ENCODE assay signal across 15 mouse cellular contexts in genomic region chr14:31087433-31087832, GRCm38 (mm10). TPM values are rescaled to one million over a fixed set of nuclear protein-coding genes. Genes with fewer than 3 reads are reported as not detected.
DNase-seq lines count a peak whose midpoint lies in the region; ATAC-seq and TF ChIP-seq lines count a peak whose summit lies in the region.
"Had no signal": no experiment of that assay in that cellular context is flagged by ENCODE, and none has a peak within 500 bp of the region (broad histone marks: within the 10 kb centered on the region; RNA-seq: fewer than 3 reads in every experiment).

No protein-coding gene starts in this region.

- intact Hi-C loops in gastrocnemius, adult 2 months (cut with DNase I): loop anchor here (2.0 kb wide), 1 partner anchor 41 kb away; the partner anchor contains the start of gene Smim4
- intact Hi-C loops in gastrocnemius, postnatal 14 days (cut with DNase I; ENCODE audit: low total_unique reads): no loop called here

- no peaks in the 10 kb centered on the region for H3K9me3 ChIP-seq in kidney, postnatal 0 days (replicated peaks; ENCODE audit: low read length)
- H3K9me3 ChIP-seq: heart, embryonic 12.5 days; limb, embryonic 12.5 days had no signal

- peaks cover 51% of the 10 kb centered on the region for H3K36me3 ChIP-seq in kidney, postnatal 0 days (ENCODE audit: insufficient read depth, low read length)

- 80% methylated on average over 6 of the region's 6 CpGs for WGBS in kidney, postnatal 0 days

- no peak for DNase-seq in gastrocnemius, adult 2 months
- no peak for DNase-seq in gastrocnemius, postnatal 14 days
- peak; percentile 9 to 21 for DNase-seq in lung, adult 18-20 months
- no peak for DNase-seq in lung, postnatal 25 days (ENCODE audit: low spot score)
- DNase-seq in kidney, postnatal 0 days (ENCODE audit: low spot score): no peak
- DNase-seq in lung, postnatal 36 days: peak; percentile 44
- DNase-seq in spleen, postnatal 36 days (ENCODE audit: low spot score in 2 of 2): no peak
- no peak for DNase-seq in frontal cortex, postnatal 14 days (ENCODE audit: low spot score in 2 of 2)
- DNase-seq: adrenal gland, postnatal 14 days; layer of hippocampus, adult 9-11 months had no signal

- TF ChIP-seq CTCF in gastrocnemius, adult 2 months (IDR thresholded peaks at IDR 0.05): peak; percentile 21; the same call in 1 of the 2 replicates
- peak; percentile 40; the same call in 1 of the 2 replicates for TF ChIP-seq CTCF in kidney, postnatal 0 days (IDR thresholded peaks at IDR 0.05; ENCODE audit: low read depth)

- ATAC-seq in kidney, postnatal 0 days (replicated peaks; ENCODE audit: low FRiP score, low read depth): no peak

- no peak overlapping the region for H3K4me3 ChIP-seq in gastrocnemius, adult 2 months
- H3K4me3 ChIP-seq in kidney, postnatal 0 days (replicated peaks; ENCODE audit: low read depth, low read length): no peak overlapping the region
- H3K4me3 ChIP-seq: erythroblast, embryonic 14.5 days; heart, embryonic 12.5 days; limb, embryonic 12.5 days had no signal

- H3K27me3 ChIP-seq in kidney, postnatal 0 days (ENCODE audit: insufficient read depth, low read length): no peaks in the 10 kb centered on the region
- H3K27me3 ChIP-seq: heart, embryonic 12.5 days; limb, embryonic 12.5 days had no signal

- peak overlapping the region; percentile 90 for H3K27ac ChIP-seq in gastrocnemius, adult 2 months
- no peak overlapping the region for H3K27ac ChIP-seq in kidney, postnatal 0 days
- H3K27ac ChIP-seq: hindbrain, embryonic 14.5 days; limb, embryonic 12.5 days had no signal

- no peaks in the 10 kb centered on the region for H3K4me1 ChIP-seq in kidney, postnatal 0 days (replicated peaks; ENCODE audit: insufficient read depth, low read length)
- H3K4me1 ChIP-seq: heart, embryonic 12.5 days; limb, embryonic 12.5 days had no signal

- no peak overlapping the region for H3K4me2 ChIP-seq in kidney, postnatal 0 days (ENCODE audit: low read length)
- H3K4me2 ChIP-seq: heart, embryonic 12.5 days; hindbrain, embryonic 14.5 days; limb, embryonic 12.5 days had no signal

- H3K9ac ChIP-seq in kidney, postnatal 0 days (ENCODE audit: low read depth, low read length): no peak overlapping the region
- H3K9ac ChIP-seq: heart, embryonic 12.5 days; hindbrain, embryonic 14.5 days; limb, embryonic 12.5 days had no signal

RNA-seq across cellular contexts. Expression of gene Smim4, which starts 41.3 kb away (rescaled TPM):
- total RNA-seq in gastrocnemius, adult 2 months (2021): 10 to 100 TPM; 33.4 to 36.1 TPM
- 10 to 100 TPM; 32.2 to 43.1 TPM for total RNA-seq in gastrocnemius, postnatal 14 days (2021)
- 210 and 212 TPM in 2 replicates for polyA plus RNA-seq in kidney, postnatal 0 days (2015; fragmentation: Nextera tagmentation; extraction: Ambion mirVana)

RNA-seq across cellular contexts. Expression of gene Nt5dc2, which starts 43.4 kb away (rescaled TPM):
- total RNA-seq in gastrocnemius, adult 2 months (2021): 1 to 10 TPM; 1.2 to 1.7 TPM
- total RNA-seq in gastrocnemius, postnatal 14 days (2021): 1 to 10 TPM; 6.8 to 8.1 TPM
- 201 and 204 TPM in 2 replicates for polyA plus RNA-seq in kidney, postnatal 0 days (2015; fragmentation: Nextera tagmentation; extraction: Ambion mirVana)
- total RNA-seq: monocyte, adult 5-6 weeks had no signal

Comparison
In these comparisons a context has a peak if more than half of its experiments do, and no peak if none do; other contexts are left out.
1. DNase-seq: peak in lung, adult 18-20 months (2 of 2) and lung, postnatal 36 days (single experiment); none in gastrocnemius, adult 2 months (single experiment), gastrocnemius, postnatal 14 days (single experiment), lung, postnatal 25 days (single experiment), kidney, postnatal 0 days (single experiment), spleen, postnatal 36 days (0 of 2) and frontal cortex, postnatal 14 days (0 of 2).